Mouse (Mus musculus) neural tube, embryonic 14.5 days (tissue): ENCODE measurements at regions not wholly inside any gene's neighbourhood (a gene's known extent, or its start where the extent isn't known, plus 50 kb on each side); places are given as distances from the start of the nearest gene placed in this dataset.
"Not testable (repeated sequence)": the region's sequence is repeated elsewhere in the genome, so short reads cannot be mapped to it uniquely, and the experiment has no call there.

ENCODE experiments used
- ATAC-seq: fragments of 200-750 bp; cut with Nextera tagmentation; 2 replicates; pipeline ENCODE4 v1.8.0; 2017; ENCODE audit warnings: low read depth, mild to moderate bottlenecking, moderate TSS enrichment, moderate library complexity
- H3K27ac ChIP-seq: fragments of 300-500 bp; sonication (generic); 2 replicates; pipeline ENCODE4 v1.5.1; 2014; ENCODE audit warnings: low read depth, mild to moderate bottlenecking, control low read depth, low read length, moderate library complexity, mixed read lengths
- H3K27me3 ChIP-seq: fragments of 300-500 bp; sonication (generic); 2 replicates; pipeline ENCODE4 v1.6.1; 2014; ENCODE audit warnings: low read length; ENCODE audit not compliant: control insufficient read depth, insufficient read depth
- H3K36me3 ChIP-seq: fragments of 300-500 bp; sonication (generic); 2 replicates; pipeline ENCODE4 v1.6.1; 2014; ENCODE audit warnings: low read length, mixed read lengths; ENCODE audit not compliant: control insufficient read depth, insufficient read depth
- H3K4me1 ChIP-seq: fragments of 300-500 bp; sonication (generic); 2 replicates; pipeline ENCODE4 v1.6.1; 2014; ENCODE audit warnings: low read length; ENCODE audit not compliant: control insufficient read depth, insufficient read depth
- H3K4me2 ChIP-seq: fragments of 300-500 bp; sonication (generic); 2 replicates; pipeline ENCODE4 v1.6.1; 2014; ENCODE audit warnings: mild to moderate bottlenecking, low read depth, low read length, control low read depth
- H3K4me3 ChIP-seq: fragments of 300-500 bp; sonication (generic); 2 replicates; pipeline ENCODE4 v1.5.1; 2014; ENCODE audit warnings: low read depth, low read length, control low read depth, mixed read lengths
- H3K9ac ChIP-seq: fragments of 300-500 bp; sonication (generic); replicated peaks from 2 replicates; pipeline ENCODE4 v1.6.1; 2014; ENCODE audit warnings: low read depth, mild to moderate bottlenecking, control low read depth, low read length, mixed read lengths
- H3K9me3 ChIP-seq: fragments of 300-500 bp; sonication (generic); 2 replicates; pipeline ENCODE4 v1.6.1; 2016; ENCODE audit warnings: low read length; ENCODE audit not compliant: control insufficient read depth
- WGBS: fragments of 180-500 bp; shearing (Covaris S2); extraction: QIAGEN DNeasy Blood & Tissue Kit; methylation state at CpG from one replicate; pipeline ENCODE4 v1.1.7; 2014; 5-methylcytosine and 5-hydroxymethylcytosine counted together

- H3K27me3 ChIP-seq, result no peaks in the 10 kb centered on the region
- no peak overlapping the region for H3K4me3 ChIP-seq
- 82% methylated on average over 5 of the region's 5 CpGs for WGBS
- ATAC-seq, result no peak
- H3K9me3 ChIP-seq, result no peaks in the 10 kb centered on the region
- H3K4me1 ChIP-seq, result no peaks in the 10 kb centered on the region
- no peaks in the 10 kb centered on the region for H3K36me3 ChIP-seq
- no peak overlapping the region for H3K4me2 ChIP-seq
- no peak overlapping the region for H3K9ac ChIP-seq
- no peak overlapping the region for H3K27ac ChIP-seq
These were observed 144.0 kb upstream of the P2ry1 start for GRCm38 (mm10) chr3:60858474-60859118.

GRCm38 (mm10) chr3:60859119-60859515 is 143.5 kb upstream of the P2ry1 start:
- Histone ChIP-seq H3K9me3 (no peaks in the 10 kb centered on the region), H3K27me3 (no peaks in the 10 kb centered on the region), H3K27ac (no peak overlapping the region), H3K4me3 (no peak overlapping the region), H3K4me1 (no peaks in the 10 kb centered on the region), H3K9ac (no peak overlapping the region), H3K36me3 (no peaks in the 10 kb centered on the region), H3K4me2 (no peak overlapping the region)
- 87% methylated on average over 3 of the region's 3 CpGs for WGBS
- ATAC-seq, result no peak

GRCm38 (mm10) chr3:60876858-60877257 is 125.7 kb upstream of the P2ry1 start:
- H3K4me3 ChIP-seq, H3K9me3 ChIP-seq, H3K36me3 ChIP-seq, H3K9ac ChIP-seq, H3K4me2 ChIP-seq, ATAC-seq, H3K27ac ChIP-seq, H3K27me3 ChIP-seq, H3K4me1 ChIP-seq: not testable (repeated sequence)
- WGBS, result 94% methylated on average over 11 of the region's 11 CpGs

- no peak for ATAC-seq
- Histone ChIP-seq H3K4me1 (no peaks in the 10 kb centered on the region), H3K27me3 (no peaks in the 10 kb centered on the region), H3K4me3 (no peak overlapping the region), H3K4me2 (no peak overlapping the region), H3K9me3 (no peaks in the 10 kb centered on the region), H3K36me3 (no peaks in the 10 kb centered on the region), H3K27ac (no peak overlapping the region), H3K9ac (no peak overlapping the region)
- 94% methylated on average over 3 of the region's 3 CpGs for WGBS
These were observed 123.7 kb upstream of the P2ry1 start for GRCm38 (mm10) chr3:60878880-60879279.

GRCm38 (mm10) chr3:60884027-60884426 is 118.6 kb upstream of the P2ry1 start:
- no peak overlapping the region for H3K9ac ChIP-seq
- no peak overlapping the region for H3K4me2 ChIP-seq
- no peaks in the 10 kb centered on the region for H3K27me3 ChIP-seq
- no peaks in the 10 kb centered on the region for H3K36me3 ChIP-seq
- no peaks in the 10 kb centered on the region for H3K9me3 ChIP-seq
- no peak for ATAC-seq
- 49% methylated on average over 3 of the region's 3 CpGs for WGBS
- no peak overlapping the region for H3K27ac ChIP-seq
- no peaks in the 10 kb centered on the region for H3K4me1 ChIP-seq
- no peak overlapping the region for H3K4me3 ChIP-seq

GRCm38 (mm10) chr3:60889191-60889861 is 113.3 kb upstream of the P2ry1 start:
- H3K36me3 ChIP-seq, result no peaks in the 10 kb centered on the region
- no peak overlapping the region for H3K27ac ChIP-seq
- ATAC-seq, result no peak
- H3K4me2 ChIP-seq, result no peak overlapping the region
- no peaks in the 10 kb centered on the region for H3K9me3 ChIP-seq
- no peaks in the 10 kb centered on the region for H3K27me3 ChIP-seq
- H3K4me3 ChIP-seq, result no peak overlapping the region
- 93% methylated on average over 4 of the region's 4 CpGs for WGBS
- no peaks in the 10 kb centered on the region for H3K4me1 ChIP-seq
- H3K9ac ChIP-seq, result no peak overlapping the region

GRCm38 (mm10) chr3:60897628-60898269 is 104.8 kb upstream of the P2ry1 start:
- H3K4me3 ChIP-seq, result no peak overlapping the region
- H3K36me3 ChIP-seq, result no peaks in the 10 kb centered on the region
- ATAC-seq, result no peak
- H3K27me3 ChIP-seq, result no peaks in the 10 kb centered on the region
- no peak overlapping the region for H3K4me2 ChIP-seq
- H3K27ac ChIP-seq, result no peak overlapping the region
- no peak overlapping the region for H3K9ac ChIP-seq
- H3K4me1 ChIP-seq, result no peaks in the 10 kb centered on the region
- WGBS, result 91% methylated on average over 5 of the region's 5 CpGs
- H3K9me3 ChIP-seq, result no peaks in the 10 kb centered on the region

- H3K9ac ChIP-seq, result no peak overlapping the region
- no peak overlapping the region for H3K27ac ChIP-seq
- H3K4me2 ChIP-seq, result no peak overlapping the region
- no peaks in the 10 kb centered on the region for H3K9me3 ChIP-seq
- H3K4me1 ChIP-seq, result no peaks in the 10 kb centered on the region
- H3K4me3 ChIP-seq, result no peak overlapping the region
- WGBS, result 96% methylated on average over 1 of the region's 1 CpGs
- H3K36me3 ChIP-seq, result no peaks in the 10 kb centered on the region
- no peak for ATAC-seq
- no peaks in the 10 kb centered on the region for H3K27me3 ChIP-seq
These were observed 103.9 kb upstream of the P2ry1 start for GRCm38 (mm10) chr3:60898720-60899119.

- Histone ChIP-seq H3K4me1 (no peaks in the 10 kb centered on the region), H3K36me3 (no peaks in the 10 kb centered on the region), H3K9ac (no peak overlapping the region), H3K27me3 (no peaks in the 10 kb centered on the region), H3K9me3 (no peaks in the 10 kb centered on the region), H3K4me2 (no peak overlapping the region), H3K27ac (no peak overlapping the region), H3K4me3 (no peak overlapping the region)
- no peak for ATAC-seq
- 78% methylated on average over 2 of the region's 2 CpGs for WGBS
These were observed 101.0 kb upstream of the P2ry1 start for GRCm38 (mm10) chr3:60901571-60901970.
